Mouse (Mus musculus): Measurements from ENCODE around the gene Olfr1180.
"Not testable (repeated sequence)": the region's sequence is repeated elsewhere in the genome, so short reads cannot be mapped to it uniquely, and the experiment has no call there.

- TF ChIP-seq TAL1, GATA1 (IDR thresholded peaks at IDR 0.05; ENCODE audit: low read length): not testable (repeated sequence)
Observed at GRCm38 (mm10) chr2:88454567-88454966, 35.6 kb upstream of the Olfr1180 start, which contains the start of gene Olfr1183.
